ENCODE assay signal across 11 mouse cellular contexts in genomic region chr5:135901354-135902095, GRCm38 (mm10). TPM values are rescaled to one million over a fixed set of nuclear protein-coding genes. Genes with fewer than 3 reads are reported as not detected.
DNase-seq lines count a peak whose midpoint lies in the region; ATAC-seq and TF ChIP-seq lines count a peak whose summit lies in the region.
"Had no signal": no experiment of that assay in that cellular context is flagged by ENCODE, and none has a peak within 500 bp of the region (broad histone marks: within the 10 kb centered on the region; RNA-seq: fewer than 3 reads in every experiment).

No protein-coding gene starts in this region.

- H3K27me3 ChIP-seq in lung, embryonic 14.5 days (ENCODE audit: insufficient read depth, low read length) = no peaks in the 10 kb centered on the region

- WGBS in lung, embryonic 14.5 days = 61% methylated on average over 6 of the region's 6 CpGs

- TF ChIP-seq CTCF in lung, embryonic 14.5 days (IDR thresholded peaks at IDR 0.05; ENCODE audit: low read depth) = peak; percentile 31; the same call in 1 of the 2 replicates

- no peak overlapping the region for H3K27ac ChIP-seq in lung, embryonic 14.5 days (ENCODE audit: low read depth)
- H3K27ac ChIP-seq: forebrain, embryonic 10.5 days had no signal

- no peak overlapping the region for H3K4me3 ChIP-seq in lung, embryonic 14.5 days (ENCODE audit: low read depth, low read length)
- H3K4me3 ChIP-seq: forebrain, embryonic 10.5 days; megakaryocyte, embryonic 14.5 days had no signal

- no peaks in the 10 kb centered on the region for H3K4me1 ChIP-seq in lung, embryonic 14.5 days (ENCODE audit: insufficient read depth)

- DNase-seq in adrenal gland, adult 2 months = peak; percentile 38
- no peak for DNase-seq in adrenal gland, adult 18-20 months (ENCODE audit: low spot score in 2 of 2)
- no peak for DNase-seq in lung, embryonic 14.5 days
- no peak for DNase-seq in lung, adult 18-20 months
- peak; percentile 50 for DNase-seq in c-Kit-negative CD71-positive TER-119-positive erythroid progenitor cells, embryonic 14.5 days (ENCODE audit: low read depth, low spot score)
- DNase-seq in testis, postnatal 10 days (ENCODE audit: low spot score) = peak; percentile 65
- DNase-seq in ovary, postnatal 14 days (ENCODE audit: low spot score) = no peak
- DNase-seq: heart, postnatal 4 days had no signal

- 0 out of 2 replicates have a peak, but pooled peaks cover 4% of the 10 kb centered on the region for H3K36me3 ChIP-seq in lung, embryonic 14.5 days (ENCODE audit: insufficient read depth)

- H3K4me2 ChIP-seq in lung, embryonic 14.5 days = no peak overlapping the region

- H3K9ac ChIP-seq in lung, embryonic 14.5 days = no peak overlapping the region

- no peak for ATAC-seq in lung, embryonic 14.5 days (ENCODE audit: insufficient read depth)
- no peak for ATAC-seq in megakaryocyte-erythroid progenitor cell, adult 5-6 weeks (replicated peaks; ENCODE audit: low FRiP score, low TSS enrichment, poor library complexity, severe bottlenecking)

- no peaks in the 10 kb centered on the region for H3K9me3 ChIP-seq in lung, embryonic 14.5 days (ENCODE audit: low read depth, low read length)
- H3K9me3 ChIP-seq: forebrain, embryonic 10.5 days; megakaryocyte, embryonic 14.5 days had no signal

RNA-seq across cellular contexts. Expression of gene Hspb1, which starts 13.8 kb away (rescaled TPM):
- total RNA-seq in adrenal gland, adult 2 months (2021) = 100 to 1,000 TPM; 236 to 614 TPM
- polyA plus RNA-seq in adrenal gland, adult 2 months (2012; rRNA removed) = 309 and 678 TPM in 2 replicates
- 1,000 to 10,000 TPM in 1 of 2 experiments, 100 to 1,000 TPM in 1; 220 to 1,206 TPM for total RNA-seq in adrenal gland, adult 18-20 months (2021)
- polyA plus RNA-seq in lung, embryonic 14.5 days (2014; fragmentation: Nextera tagmentation; extraction: Ambion mirVana) = 62.8 and 68.1 TPM in 2 replicates
- not detected in 2 replicates for total RNA-seq in megakaryocyte-erythroid progenitor cell, adult 5-6 weeks (2014; fragmentation: Nextera tagmentation)
- total RNA-seq in megakaryocyte-erythroid progenitor cell, adult 5-6 weeks (2017) = not detected in 2 replicates

RNA-seq across cellular contexts. Expression of gene Ywhag, which starts 32.9 kb away (rescaled TPM):
- total RNA-seq in adrenal gland, adult 2 months (2021) = 100 to 1,000 TPM; 563 to 611 TPM
- 227 and 268 TPM in 2 replicates for polyA plus RNA-seq in adrenal gland, adult 2 months (2012; rRNA removed)
- total RNA-seq in adrenal gland, adult 18-20 months (2021) = 100 to 1,000 TPM; 665 to 853 TPM
- polyA plus RNA-seq in lung, embryonic 14.5 days (2014; fragmentation: Nextera tagmentation; extraction: Ambion mirVana) = 74.7 and 79.0 TPM in 2 replicates
- total RNA-seq in megakaryocyte-erythroid progenitor cell, adult 5-6 weeks (2014; fragmentation: Nextera tagmentation) = 125 and 138 TPM in 2 replicates
- 88.3 and 92.5 TPM in 2 replicates for total RNA-seq in megakaryocyte-erythroid progenitor cell, adult 5-6 weeks (2017)

Comparison
In these comparisons a context has a peak if more than half of its experiments do, and no peak if none do; other contexts are left out.
1. DNase-seq: peak in adrenal gland, adult 2 months (single experiment), c-Kit-negative CD71-positive TER-119-positive erythroid progenitor cells, embryonic 14.5 days (single experiment) and testis, postnatal 10 days (single experiment); none in adrenal gland, adult 18-20 months (0 of 2), lung, embryonic 14.5 days (single experiment), lung, adult 18-20 months (0 of 2) and ovary, postnatal 14 days (single experiment).
2. RNA of gene Hspb1, which starts 13.8 kb away (total RNA-seq): 220 to 1,206 TPM in adrenal gland, adult 18-20 months and 236 to 614 TPM in adrenal gland, adult 2 months; not detected in megakaryocyte-erythroid progenitor cell, adult 5-6 weeks; every median in the first group is over 100 times any median in the second.
3. RNA of gene Ywhag, which starts 32.9 kb away (total RNA-seq): 665 to 853 TPM in adrenal gland, adult 18-20 months and 563 to 611 TPM in adrenal gland, adult 2 months; 88.3 to 138 TPM in megakaryocyte-erythroid progenitor cell, adult 5-6 weeks; every median in the first group is over 4 times any median in the second.